Mouse (Mus musculus) spleen, embryonic (tissue): Measurements from ENCODE around the gene Impg1.
"Not testable (repeated sequence)": the region's sequence is repeated elsewhere in the genome, so short reads cannot be mapped to it uniquely, and the experiment has no call there.

Experiments
- CTCF ChIA-PET: fragments of 350-600 bp; sonication (Branson Sonifier 250); formaldehyde crosslinking; loops from one replicate; lab custom pipeline; 2022; lab: Charles Lee

Impg1 gene

DNA sequence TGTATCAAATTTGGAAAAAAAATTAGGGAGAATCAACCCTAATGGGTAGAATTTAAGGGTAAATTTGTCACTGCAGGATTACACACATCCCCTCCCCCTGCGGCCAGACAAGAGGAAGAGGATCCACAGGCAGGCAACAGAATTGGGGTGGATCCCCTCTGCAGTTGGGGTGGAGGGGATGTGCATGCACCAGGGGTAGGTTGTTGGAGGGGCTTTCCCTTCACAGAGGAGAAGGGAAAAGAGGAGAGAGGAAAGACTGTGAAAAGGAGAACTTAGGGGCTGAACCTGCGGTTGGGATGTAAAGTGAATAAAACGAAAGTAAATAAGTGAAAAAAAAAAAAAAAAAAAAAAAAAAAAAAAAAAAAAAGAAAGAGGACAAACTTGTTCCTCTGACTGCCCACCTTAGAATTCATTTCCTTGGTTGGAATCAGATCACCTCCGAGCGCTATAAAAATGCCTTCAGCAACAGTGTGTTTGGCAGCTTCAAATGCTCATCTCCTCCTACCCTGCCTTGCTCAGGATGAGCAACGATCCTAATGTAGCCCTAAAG lies 120.8 kb downstream of the Impg1 start:
- CTCF ChIA-PET: no interaction called here

DNA sequence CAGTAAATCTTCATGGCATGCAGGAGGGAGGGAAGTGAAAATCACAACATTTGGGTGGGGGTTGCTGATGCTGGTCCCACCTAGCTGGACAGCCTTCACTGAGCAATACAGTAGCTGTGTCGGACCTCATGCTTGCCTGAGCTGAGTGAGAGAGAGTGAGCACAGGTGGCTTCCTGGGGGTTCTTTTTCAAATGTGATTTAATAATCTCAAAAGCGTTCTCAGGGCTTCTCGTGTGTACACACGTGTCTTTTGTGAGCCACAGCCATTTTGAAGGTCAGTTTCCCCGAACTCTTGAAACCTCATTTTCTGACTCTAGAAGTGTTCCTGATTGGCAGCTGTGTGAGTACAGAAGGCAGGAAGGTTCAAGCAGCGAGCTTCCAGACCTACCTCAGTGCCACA lies 122.8 kb downstream of the Impg1 start:
- CTCF ChIA-PET: no interaction called here

DNA sequence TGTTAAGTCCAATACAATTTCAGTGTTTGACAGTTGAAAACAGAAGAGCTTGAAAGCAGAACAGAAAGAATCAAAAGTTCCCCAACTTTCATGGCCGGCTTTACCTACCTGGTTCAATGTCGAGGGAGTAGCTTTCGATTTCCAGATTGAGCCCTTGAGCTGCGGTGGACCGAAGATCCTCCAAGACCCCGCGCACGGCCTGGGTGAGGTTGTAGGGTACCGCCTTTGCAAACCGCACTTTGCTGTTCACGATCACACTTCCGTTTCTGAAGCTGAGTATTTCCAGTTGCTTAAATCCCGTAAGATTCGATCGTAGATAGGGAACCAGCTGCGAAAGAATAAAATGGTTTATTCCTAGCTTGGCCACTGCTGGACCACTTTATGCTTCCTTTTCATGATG lies 123.5 kb downstream of the Impg1 start:
- CTCF ChIA-PET: no interaction called here

DNA sequence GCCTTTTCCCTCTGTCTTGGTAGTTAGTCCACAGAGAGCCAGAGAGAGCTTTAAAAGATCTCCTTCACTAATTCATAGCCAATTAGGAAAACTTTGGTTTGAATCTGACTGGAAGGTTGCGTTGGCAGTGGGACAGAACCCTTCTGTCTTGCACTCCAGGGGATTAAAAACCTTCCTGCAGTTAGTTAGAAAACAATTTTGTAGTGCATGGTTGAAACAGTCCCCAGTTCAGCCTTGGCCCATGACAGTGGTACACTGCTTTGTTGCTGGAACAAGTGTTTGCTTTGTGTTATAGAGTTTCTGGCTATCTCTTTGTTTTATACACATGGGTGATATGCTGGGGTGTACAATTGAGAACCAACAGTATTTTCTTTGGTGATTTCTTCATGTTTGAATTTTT lies 124.4 kb downstream of the Impg1 start:
- CTCF ChIA-PET: no interaction called here

DNA sequence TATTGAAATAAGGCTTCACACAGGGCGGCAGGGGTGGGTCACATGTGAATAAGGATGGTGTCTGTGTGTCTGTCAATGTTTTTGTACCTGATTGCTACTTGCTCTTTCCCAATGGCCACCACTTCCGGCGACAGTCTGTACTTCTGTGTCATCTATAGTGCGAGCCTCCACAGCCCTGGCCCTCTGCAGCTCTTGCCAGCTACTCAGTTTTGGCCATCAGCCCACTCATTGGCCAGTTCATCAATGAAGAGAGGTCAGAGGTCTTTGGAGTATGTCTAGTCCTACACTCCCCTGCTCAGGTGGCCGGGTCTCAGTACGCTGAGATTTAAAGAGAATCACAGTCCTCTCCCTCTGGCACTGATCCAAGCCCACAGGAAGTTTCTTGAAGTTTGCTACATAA lies 127.3 kb downstream of the Impg1 start:
- CTCF ChIA-PET: no interaction called here

DNA sequence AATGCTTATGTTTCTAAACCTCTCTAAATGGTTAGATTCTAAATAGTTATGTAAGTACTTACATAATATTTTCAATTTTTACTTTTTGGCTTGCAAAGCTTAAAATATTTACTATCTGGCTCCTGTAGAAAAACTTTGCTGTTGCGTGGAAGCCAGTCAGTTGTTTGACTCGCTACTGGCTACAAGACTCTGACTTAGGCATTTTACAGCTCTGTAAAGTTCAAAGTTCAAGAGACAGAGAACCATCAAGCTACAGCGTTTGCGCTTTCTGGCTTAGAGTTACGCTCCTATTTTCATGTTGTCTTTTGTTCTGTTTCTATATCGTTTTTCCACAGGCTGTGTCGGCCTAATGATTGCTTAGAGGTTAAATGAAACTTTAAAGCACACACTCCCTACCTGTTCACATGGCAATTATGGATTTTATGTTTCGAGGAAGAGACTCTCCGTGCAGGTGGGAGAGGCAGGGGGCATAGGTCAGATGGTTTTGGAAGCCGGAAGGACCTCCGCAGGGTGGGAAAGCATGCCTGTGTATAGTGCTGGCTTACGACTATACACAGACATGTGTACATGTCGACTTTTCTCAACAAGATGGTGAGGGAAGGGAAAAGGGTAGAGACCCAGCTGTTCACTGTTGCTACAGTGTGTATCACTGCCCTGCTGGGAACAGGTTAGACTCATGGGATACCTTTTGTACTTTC lies 129.5 kb downstream of the Impg1 start:
- CTCF ChIA-PET: no interaction called here

DNA sequence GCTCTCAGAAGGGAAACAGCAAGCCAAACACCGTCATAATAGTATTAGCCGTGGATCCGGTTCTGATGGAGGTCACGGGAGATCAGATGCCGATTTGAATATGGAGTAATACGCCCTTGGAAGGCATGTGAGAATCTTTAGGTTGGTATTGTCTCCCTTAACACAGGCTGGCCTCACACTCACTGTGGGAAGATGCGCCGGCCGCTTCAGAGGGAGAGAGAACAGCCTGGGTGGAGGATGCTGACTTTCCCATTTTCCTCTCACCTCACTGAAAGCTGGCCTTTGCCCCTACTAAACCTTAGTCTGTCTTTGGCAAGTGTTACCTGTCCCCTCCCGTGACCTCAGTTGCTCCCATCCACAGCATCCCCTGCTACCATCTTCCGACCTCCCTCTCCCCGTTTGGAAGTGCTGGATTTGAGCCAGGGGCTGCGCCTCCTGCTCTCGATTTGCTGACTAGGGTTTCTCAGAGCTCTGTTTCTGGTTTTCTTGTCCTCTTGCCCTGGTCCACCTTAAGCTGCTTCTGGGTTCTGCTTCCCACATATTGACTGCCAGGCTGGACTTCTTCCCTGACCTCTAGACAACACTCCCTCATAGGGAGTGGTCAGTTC lies 131.2 kb downstream of the Impg1 start:
- CTCF ChIA-PET: no interaction called here

DNA sequence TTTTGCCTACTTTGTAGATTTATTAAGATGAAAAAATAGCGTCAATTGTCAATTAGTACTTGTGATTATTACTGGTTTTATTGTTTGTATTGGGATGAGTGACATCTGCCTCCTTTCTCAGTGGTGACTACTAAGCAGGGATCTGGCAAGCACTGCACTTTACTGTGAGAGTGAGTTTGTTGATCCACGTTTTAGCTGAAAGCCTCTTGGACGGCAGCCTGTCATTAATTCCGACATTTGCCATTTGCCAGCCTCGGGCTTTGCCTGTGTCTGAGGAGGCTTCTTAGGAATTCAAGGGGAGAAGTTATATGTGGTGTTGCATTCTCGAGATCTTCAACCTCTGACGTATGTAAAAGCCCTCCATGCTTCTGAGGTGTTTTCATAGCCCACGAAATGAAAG lies 131.8 kb downstream of the Impg1 start:
- CTCF ChIA-PET: no interaction called here

DNA sequence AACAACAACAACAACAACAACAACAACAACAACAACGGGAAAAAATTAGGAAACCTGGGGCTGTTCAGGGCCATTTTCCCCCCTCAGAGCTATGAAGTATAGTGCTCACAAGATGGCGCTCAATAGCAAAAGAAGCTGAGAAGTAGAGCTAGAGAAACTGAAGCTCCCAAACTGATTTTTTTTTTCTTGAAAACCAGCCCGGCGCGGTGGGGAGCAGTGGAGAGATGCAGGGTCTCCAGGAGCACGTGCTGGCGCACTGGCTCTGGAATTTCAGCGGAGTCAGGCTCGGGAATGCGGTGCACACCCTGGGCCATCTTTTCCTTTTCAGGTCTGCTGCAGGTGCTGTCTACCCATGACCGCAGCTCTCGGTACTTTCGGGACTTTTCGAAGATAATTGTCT lies 133.1 kb downstream of the Impg1 start:
- CTCF ChIA-PET: no interaction called here

DNA sequence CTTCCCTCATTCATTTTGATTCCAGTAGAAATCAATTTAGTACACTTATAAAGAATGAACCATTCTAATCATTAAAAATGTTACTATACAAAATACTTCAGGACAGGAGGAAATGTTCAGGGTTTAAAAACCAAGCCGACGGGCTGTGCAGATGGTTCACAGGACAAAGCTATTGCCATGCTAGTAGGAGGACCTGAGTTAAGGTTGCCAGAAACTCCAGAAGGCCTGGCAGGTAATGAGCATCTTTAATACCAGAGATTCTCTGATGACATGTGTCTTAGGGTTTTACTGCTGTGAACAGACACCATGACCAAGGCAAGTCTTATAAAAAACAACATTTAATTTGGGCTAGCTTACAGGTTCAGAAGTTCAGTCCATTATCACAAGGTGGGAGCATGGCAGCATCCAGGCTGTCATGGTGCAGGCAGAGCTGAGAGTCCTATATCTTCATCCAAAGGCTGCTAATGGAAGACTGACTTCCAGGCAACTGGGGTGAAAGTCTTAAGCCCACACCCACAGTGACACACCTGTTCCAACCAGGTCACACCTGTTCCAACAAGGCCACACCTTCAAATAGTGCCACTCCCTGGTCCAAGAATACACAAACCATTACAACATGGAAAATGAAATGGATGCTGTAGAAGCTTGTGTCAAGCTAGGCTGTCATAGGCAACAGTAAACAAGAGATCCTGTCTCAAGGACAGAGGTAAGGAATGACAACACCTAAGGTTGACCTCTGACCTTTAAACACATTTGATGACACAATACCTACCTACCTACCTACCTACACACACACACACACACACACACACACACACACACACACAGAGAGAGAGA lies 144.0 kb downstream of the Impg1 start:
- CTCF ChIA-PET: not testable (repeated sequence)

DNA sequence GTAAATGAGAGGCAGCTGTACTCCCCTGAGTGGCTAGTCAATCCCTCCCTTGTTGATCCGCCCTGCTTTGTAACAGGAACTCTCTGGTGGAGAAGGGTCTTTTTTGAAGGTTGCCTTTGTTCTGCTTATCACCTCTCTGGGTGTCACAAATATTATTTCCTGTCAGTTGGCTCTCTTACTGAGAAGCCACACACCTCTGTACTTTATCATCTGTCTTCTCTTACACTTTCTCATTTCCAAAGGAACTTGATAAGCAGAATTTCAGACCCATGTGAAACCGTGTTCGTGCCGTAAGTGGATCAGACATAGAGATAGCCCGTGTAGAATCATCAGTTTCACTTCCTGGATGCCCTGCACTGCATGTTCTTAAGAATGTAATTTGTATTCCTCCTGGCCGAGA lies 147.3 kb downstream of the Impg1 start:
- CTCF ChIA-PET: no interaction called here

DNA sequence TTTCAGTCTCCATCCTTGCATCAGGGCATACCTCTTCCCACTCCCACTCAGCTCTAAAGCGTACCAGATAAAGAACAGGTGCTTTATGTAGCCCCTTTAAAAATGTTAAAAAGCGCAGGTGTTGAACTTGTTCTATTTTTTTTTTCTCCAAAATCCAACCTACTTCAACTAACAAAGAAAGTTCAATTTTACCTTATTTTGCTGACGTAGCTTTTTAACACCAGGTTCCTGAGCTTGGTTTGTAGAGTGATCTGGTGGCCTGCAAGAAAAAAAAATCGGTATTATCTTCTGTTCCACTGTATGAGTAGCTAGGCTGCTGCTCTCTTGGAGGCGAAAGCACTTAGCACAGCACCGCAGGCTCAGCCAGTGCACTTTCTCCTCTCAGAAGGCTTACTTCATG lies 149.4 kb downstream of the Impg1 start:
- CTCF ChIA-PET: no interaction called here

DNA sequence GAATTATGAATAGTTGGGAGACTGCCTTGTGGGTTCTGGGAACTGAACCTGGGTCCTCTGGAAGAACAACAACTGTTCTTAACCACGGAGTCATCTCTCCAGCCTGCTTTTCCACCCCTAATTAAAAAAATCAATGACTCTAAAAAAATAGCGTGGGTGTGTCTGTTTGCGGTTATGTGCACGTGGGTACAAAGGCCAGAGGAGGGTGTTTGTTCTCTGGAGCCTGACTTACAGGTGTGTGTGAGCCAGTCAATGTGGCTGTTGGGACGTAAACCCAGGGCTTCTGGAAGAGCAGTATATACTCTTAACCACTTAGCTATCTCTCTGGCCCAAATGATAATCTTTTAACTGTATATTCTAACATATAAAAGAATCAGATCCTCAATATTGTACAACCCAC lies 151.7 kb downstream of the Impg1 start:
- CTCF ChIA-PET: no interaction called here

DNA sequence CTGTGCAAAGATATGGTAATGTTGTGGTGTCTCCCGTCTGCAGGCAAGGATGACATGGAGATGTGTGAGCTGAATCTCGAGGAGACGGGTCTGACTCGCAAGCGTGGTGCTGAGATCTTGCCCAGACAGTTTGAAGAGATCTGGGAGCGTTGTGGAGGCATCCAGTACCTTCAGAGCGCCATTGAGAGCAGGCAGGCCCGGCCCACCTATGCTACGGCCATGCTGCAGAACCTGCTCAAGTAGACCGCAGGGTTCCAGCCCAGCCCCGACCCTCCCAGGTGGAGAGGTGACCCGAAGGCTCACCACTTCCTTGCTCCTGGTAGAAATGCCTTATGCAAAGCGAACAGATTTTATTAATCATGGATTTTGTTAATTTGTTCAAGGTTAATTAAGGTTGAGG lies 157.7 kb downstream of the Impg1 start:
- CTCF ChIA-PET: no interaction called here

DNA sequence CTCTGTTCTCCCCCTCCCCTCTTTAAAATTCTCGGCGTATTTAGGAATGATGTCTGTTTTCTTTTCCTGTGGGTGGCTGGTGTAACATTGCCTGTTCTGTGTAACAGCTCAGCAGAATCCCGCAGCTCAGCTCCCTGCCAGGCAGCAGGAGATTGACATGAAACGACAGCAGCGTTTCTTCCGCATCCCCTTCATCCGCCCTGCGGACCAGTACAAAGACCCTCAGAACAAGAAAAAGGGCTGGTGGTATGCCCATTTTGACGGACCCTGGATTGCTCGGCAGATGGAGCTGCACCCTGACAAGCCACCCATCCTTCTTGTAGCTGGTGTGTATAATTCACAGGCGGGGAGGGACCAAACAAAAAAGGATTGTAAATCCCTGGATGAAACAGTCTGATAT lies 158.4 kb downstream of the Impg1 start:
- CTCF ChIA-PET: no interaction called here

DNA sequence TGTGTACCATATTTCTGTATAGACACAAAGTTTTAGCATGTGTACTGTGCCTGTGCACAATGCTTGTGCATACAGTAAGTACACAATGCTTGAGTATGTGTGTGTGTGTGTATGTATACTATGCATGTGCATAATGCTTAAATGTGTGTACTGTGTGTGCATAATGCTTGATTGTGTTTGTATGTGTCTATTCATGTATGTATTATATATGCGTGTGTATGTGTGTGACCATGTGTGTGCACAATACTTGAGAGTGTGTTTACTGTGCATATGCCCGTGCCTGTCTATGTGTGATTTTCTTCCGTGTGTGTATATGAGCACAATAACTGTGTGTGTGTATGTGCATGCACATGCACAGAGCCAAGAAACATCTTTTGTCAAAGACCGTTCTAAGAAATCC lies 158.9 kb downstream of the Impg1 start:
- CTCF ChIA-PET: no interaction called here

DNA sequence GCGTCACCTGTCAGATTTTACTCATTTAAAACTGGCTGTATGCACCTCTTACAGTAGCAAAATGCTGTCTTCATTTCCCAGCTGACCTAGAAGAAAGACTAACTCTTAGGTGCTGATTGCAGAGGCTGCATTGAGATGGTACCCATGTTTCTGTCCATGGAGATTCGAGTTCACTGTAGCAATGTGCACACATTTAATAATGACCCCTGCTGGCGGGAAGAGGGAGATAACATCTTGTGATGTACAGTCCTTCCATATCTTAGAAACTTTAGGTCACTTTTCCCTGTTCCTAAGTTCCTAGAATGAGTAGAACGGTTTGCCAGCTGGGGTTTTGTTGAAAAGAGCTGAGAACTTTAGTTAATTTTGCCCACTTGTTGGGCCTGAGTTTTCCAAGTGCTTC lies 161.8 kb downstream of the Impg1 start:
- CTCF ChIA-PET: no interaction called here

DNA sequence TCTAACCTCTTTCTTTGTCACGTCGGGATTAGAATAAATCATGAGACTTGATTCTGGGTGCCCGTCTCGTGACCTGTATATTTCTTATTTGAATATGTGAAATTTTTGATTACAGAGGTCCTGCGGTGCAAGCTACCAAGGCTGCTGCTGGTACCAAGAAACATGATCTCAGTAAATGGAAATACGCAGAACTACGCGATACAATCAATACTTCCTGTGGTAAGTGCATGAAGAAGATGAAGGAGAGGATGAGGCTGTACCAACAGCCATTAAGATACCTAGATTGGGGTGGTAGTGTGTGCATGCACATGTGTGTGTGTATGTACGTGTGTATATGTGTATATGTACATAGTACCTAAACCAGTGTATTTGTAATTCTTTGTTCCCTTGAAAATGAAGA lies 166.2 kb downstream of the Impg1 start:
- CTCF ChIA-PET: no interaction called here

DNA sequence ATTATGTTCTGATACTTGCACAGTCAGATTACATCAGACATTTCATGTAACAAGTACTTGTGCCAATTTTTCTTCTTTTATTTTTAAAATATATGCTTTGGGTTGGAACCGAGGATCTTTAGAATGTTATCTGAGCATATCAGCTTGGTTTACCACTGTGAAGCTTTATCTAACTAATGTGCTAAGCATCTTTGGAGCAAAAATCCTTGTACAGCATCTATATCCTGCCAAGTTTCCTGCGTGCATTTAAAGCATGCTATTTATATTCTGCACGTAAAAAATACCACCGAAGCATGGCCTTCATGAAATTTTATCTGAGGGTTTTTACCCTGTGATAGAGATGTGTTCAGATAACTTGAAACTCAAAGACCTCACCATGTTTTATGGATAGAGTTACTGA lies 169.2 kb downstream of the Impg1 start:
- CTCF ChIA-PET: no interaction called here

DNA sequence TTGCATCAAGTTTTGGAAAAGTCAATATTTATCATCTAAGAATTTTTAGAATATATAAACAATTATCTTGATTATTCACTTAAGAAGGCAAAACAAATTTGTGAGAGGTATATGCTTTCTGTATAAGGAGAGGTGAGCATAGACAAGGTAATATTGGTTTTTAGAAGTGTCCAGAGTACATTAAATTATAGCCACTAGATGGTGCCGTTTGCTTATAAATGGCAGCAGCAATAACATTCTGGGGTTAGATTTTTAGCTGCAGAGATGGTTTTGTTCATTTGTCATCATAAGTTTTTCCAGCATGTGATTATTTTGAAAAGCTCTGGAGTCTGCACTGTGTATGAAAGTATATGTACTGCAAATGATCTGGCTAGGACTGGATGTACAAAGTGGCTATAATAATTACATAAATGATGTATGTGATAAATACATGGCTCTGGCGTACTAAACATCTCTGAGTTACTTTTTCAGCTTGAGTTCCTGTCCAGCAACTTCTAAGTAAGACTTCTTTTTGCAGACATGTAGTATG lies 172.2 kb downstream of the Impg1 start:
- CTCF ChIA-PET: no interaction called here

DNA sequence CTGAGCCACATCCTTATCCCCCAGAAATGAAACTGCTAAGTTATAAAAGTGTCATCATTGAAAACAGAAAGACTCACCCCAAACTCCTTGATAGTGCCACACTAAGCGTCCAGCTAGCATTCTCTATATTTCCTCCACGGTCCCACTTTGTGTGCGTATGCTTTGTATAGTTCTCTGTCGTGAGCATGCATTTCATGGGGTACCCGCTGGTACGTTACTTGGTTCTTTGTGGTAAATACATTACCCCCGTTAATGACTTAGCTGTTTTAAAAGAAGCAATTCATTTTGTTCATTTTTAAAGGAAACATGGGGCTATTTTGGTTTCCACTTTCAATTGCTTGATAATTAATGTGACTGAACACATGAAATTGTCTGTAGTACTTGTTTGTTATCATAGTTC lies 178.4 kb downstream of the Impg1 start:
- CTCF ChIA-PET: no interaction called here

DNA sequence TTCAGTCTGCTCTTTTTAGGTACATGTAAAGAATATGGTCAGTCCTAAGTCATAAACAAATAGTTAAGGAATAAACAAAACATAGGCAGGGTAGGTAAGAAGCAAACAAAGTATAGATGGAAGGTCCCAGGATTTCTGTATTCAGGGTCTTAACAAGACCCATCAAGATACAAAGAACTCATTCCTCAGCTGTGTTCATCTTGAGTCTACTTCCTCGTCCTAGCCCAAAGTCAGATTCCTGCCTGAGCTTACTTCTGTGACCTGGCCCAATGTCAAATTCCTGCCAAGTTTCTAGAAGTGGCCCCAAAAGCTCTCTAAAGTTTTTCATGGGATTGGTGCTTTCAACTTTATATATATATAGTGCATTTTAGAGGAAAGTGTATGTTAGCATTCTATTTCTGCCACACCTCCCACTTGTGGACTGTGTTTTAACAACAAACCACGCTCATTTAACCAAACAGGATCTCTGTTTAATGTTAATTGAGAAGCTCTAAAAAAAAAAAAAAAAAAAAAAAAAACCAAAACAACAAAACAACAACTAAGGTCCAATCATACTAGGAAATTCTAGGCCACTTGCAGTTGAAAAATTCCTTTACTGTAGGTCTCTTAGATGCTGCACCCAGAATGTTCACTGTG lies 180.6 kb downstream of the Impg1 start:
- CTCF ChIA-PET: no interaction called here
